Mouse (Mus musculus) right cerebral cortex, postnatal 4 days (tissue): ENCODE data around the gene Tjp1.

Experiments
- DNase-seq: peaks from one replicate; pipeline ENCODE4 v3.0.0-alpha.2; 2022

Gene Tjp1

GRCm38 (mm10) chr7:65430401-65430800, 97.2 kb downstream of the Tjp1 start:
- DNase-seq: no peak

DNA sequence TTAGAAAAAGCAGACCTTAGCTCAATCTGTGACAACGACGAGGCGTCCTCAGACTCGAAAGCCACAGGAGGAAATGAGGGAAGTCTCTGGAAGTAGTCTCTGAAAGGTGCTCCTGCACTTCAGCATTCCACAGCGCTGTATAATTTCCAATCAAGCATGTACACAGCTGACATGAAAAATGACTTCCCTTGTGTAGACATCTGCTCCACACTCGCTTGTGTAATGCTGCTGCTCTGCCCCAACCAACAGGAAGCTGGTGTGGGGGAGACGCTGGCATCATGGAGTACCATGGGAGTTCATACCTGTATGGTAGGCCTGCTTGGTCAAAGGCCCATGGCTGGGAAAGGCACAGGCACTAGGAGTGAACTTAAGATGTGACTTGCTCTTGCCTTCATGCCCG, 103.1 kb downstream of the Tjp1 start:
- no peak for DNase-seq

GRCm38 (mm10) chr7:65422456-65422855, 105.1 kb downstream of the Tjp1 start:
- DNase-seq: no peak

GRCm38 (mm10) chr7:65421451-65421850, 106.1 kb downstream of the Tjp1 start:
- peak; percentile 30 for DNase-seq

- DNase-seq: no peak
Measured at GRCm38 (mm10) chr7:65419926-65420325, 107.7 kb downstream of the Tjp1 start.

- DNase-seq: no peak
Measured at GRCm38 (mm10) chr7:65419012-65419411, 108.6 kb downstream of the Tjp1 start.

- no peak for DNase-seq
Measured at GRCm38 (mm10) chr7:65418366-65418911, 109.1 kb downstream of the Tjp1 start.

- no peak for DNase-seq
Measured at GRCm38 (mm10) chr7:65417231-65418100, 110.1 kb downstream of the Tjp1 start.

GRCm38 (mm10) chr7:65416506-65416905, 111.1 kb downstream of the Tjp1 start:
- DNase-seq: no peak

DNA sequence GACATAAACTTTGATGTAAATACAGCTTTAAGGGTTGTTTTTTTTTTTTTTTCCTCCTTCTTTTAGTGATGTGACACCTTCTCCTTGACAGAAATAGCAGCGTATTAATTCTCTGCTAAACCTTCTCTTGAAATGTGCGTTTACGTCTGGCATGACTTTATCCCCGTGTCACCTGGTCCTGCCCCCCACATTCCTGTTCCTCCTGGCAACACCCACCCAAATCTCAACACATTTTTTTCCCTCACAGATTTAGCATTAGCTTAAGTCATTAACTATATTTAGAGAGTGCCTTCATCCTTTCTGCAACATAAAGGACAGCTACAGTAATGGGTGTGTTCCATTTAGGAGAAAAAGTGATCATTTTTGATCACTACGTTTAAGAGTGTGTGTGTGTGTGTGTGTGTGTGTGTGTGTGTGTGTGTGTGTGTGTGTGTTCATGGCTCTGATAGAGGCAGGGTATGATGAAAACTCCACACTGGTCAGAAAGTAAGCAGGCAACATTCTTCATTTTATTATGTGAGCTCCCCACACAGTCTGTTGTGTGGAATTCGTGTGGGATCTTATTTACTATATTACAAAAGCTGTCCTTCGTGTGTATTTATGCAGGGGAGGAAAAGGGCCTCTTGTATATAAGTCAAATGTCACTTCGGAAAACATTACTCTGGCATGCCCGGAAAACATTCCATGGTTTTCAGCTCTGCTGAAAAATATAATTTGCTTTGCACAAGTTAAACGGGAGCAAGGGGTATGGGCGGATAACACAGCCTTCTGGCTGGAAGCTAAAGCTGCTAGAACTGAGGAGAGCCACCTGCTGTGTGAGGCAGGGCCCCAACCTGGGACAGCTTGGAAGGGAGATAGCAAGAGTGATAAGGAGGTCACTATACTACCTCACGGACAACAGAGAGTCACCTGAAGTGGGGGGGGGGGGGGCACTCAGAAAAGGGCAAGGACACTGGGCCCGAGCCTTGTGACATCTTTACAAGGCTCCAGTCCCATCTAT, 113.3 kb downstream of the Tjp1 start:
- no peak for DNase-seq

DNA sequence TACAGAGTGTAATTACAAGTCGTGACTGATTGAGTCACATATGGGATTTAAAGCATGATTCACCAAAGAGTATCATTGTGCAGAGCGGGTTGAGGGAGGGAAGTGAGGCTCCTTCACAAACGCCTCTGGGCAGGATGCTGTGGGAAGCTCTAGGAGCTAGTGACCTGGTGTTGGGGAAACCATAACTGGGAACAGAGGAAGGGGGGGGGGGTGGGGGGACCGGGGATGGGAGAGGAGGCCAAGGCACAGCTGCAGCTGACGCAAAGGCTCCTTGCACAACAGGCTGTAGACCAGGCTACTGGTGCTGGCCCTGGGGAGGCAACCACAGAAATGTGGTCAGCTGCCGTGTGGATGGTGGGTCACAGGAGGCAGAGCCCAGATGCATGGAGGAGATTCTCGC, 116.9 kb downstream of the Tjp1 start:
- DNase-seq: no peak

- no peak for DNase-seq
Measured at GRCm38 (mm10) chr7:65406427-65406826, 121.2 kb downstream of the Tjp1 start.

DNA sequence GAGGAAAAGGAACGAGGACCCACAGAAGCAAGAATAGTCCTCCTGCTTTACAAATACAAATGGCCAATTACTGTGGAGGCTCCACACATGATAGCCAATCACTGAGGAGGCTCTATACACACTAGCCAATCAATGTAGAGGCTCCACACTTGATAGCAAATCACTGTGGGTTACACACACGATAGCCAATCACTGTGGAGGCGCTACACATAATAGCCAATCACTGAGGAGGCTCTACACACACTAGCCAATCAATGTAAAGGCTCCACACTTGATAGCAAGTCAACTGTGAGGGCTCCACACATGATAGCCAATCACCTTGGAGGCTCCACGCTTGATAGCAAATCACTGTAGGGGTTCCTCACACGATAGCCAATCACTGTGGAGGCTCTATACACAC, 125.1 kb downstream of the Tjp1 start:
- no peak for DNase-seq

DNA sequence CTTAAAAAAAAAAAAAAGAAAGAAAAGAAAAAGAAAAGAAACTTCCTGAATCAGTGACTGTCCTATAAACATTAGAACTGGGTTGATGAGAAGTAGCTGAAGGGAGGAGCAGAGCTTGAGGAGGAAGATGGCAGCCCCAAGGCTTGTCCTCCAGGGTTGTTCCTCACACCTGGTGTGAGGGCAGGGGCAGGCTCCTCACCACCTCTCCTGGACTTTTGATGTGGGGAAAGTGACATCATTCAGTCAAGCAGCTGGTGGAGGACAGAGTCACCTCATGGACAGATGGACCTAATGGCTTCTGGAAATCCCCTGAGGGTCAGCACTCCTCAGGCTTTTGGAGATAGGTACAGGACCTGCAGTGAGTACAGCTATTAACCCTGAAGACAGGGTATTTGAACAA, 126.0 kb downstream of the Tjp1 start:
- no peak for DNase-seq

DNA sequence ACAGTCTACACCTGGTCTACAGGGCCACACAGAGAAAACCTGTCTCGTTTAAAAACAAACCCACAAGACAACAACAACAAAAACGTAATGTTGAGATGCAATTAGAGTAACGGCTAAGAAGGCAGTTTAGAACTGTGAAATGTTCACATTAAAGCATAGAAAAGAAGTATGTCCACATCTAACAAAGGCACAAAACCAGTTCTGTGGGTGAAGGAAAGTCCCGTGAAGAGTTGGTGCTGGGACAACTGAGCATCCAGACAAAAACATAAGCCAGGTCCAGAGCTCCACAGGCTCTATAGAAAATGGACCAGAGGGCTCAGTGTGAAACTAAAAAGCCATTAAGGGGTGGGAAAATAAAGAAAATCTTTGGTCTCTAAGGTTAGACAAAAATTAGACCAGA, 131.7 kb downstream of the Tjp1 start:
- DNase-seq: no peak

- no peak for DNase-seq
Measured at GRCm38 (mm10) chr7:65395166-65395565, 132.4 kb downstream of the Tjp1 start.

GRCm38 (mm10) chr7:65394672-65395071, 132.9 kb downstream of the Tjp1 start:
- DNase-seq: no peak

GRCm38 (mm10) chr7:65393704-65394452, 133.7 kb downstream of the Tjp1 start:
- DNase-seq: no peak

DNA sequence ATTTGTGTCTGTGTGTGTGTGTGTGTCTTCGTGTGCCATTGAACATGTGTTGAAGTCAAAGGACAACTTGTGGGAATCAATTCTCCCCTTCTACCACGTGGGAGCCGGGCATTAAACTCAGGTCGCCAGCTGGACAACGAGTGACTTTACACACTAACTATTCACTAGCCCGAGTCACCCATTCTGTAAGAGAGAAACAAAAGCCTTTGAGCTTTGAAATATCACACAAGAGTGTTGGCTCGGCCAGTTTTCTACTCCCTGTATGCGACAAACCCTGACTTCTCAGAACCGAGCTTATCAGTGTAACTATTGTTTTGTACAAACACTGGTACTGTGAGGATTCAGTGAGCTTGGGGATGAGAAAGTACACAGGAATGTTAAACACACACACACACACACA, 134.6 kb downstream of the Tjp1 start:
- DNase-seq: no peak

DNA sequence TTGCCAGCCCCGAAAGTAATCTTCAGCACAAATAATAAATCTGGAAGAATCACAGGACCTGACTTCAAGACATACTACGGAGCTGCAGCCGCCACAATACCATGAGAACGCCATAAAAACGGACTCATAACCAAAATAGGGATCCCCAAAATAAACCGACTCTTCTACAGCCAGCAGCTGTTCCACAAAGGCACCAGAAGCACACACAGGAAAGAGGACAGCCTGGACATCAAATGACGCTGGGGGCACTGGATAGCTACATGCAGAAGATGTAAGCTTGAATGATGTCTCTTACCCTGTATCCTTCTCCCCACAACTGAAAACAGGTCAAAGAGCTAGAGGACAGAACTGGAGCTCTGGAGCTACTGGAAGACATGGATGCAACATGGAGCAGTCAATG, 138.0 kb downstream of the Tjp1 start:
- no peak for DNase-seq

GRCm38 (mm10) chr7:65388243-65389013, 139.2 kb downstream of the Tjp1 start:
- DNase-seq: no peak
